Mouse (Mus musculus): ENCODE results near the gene Gbp2. TPM values are rescaled to one million over a fixed set of nuclear protein-coding genes. Genes with fewer than 3 reads are reported as not detected.
"Not testable (repeated sequence)": the region's sequence is repeated elsewhere in the genome, so short reads cannot be mapped to it uniquely, and the experiment has no call there.

Gene Gbp2
- polyA plus RNA-seq, 1 experiment from 2014 or later: 0.42 TPM

DNA sequence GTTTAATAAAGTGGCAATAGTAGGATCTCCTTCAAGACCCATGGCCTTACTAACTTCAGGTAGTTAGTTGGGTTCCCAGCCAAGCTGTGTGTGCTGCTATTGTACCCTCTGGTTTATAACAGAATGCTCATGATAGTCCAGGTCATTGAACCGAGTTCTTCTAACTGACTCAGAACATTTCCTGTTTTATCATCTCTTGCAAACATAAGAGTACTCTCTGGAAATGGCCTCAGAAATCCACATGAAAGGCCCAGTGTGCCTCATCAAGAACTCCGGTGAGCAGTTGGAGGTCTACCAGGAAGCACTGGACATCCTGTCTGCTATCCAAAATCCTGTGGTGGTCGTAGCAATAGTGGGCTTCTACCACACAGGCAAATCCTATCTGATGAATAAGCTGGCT lies 22.5 kb upstream of the Gbp2 start:
- Histone ChIP-seq H3K4me2 (ENCODE audit: low read length) (no peak overlapping the region), H3K27me3 (replicated peaks; ENCODE audit: control insufficient read depth, insufficient read depth, low read length) (no peaks in the 10 kb centered on the region), H3K36me3 (ENCODE audit: control insufficient read depth, insufficient read depth) (no peaks in the 10 kb centered on the region), H3K4me3 (replicated peaks; ENCODE audit: low read length) (no peak overlapping the region), H3K27ac (ENCODE audit: low read length) (no peak overlapping the region), H3K4me1 (replicated peaks; ENCODE audit: control insufficient read depth, insufficient read depth, low read length) (no peaks in the 10 kb centered on the region), H3K9ac (replicated peaks; ENCODE audit: low read depth, low read length) (no peak overlapping the region), H3K9me3 (ENCODE audit: control insufficient read depth, low read length) (no peaks in the 10 kb centered on the region)
- WGBS: 82% methylated on average over 3 of the region's 3 CpGs
- no peak for ATAC-seq

- H3K9ac ChIP-seq (replicated peaks; ENCODE audit: low read depth, low read length): no peak overlapping the region
- no peak overlapping the region for H3K4me2 ChIP-seq (ENCODE audit: low read length)
- no peak for ATAC-seq
- H3K36me3 ChIP-seq (ENCODE audit: control insufficient read depth, insufficient read depth): no peaks in the 10 kb centered on the region
- H3K4me3 ChIP-seq (replicated peaks; ENCODE audit: low read length): no peak overlapping the region
- no peaks in the 10 kb centered on the region for H3K27me3 ChIP-seq (replicated peaks; ENCODE audit: control insufficient read depth, insufficient read depth, low read length)
- H3K27ac ChIP-seq (ENCODE audit: low read length): no peak overlapping the region
- H3K4me1 ChIP-seq (replicated peaks; ENCODE audit: control insufficient read depth, insufficient read depth, low read length): no peaks in the 10 kb centered on the region
- no peaks in the 10 kb centered on the region for H3K9me3 ChIP-seq (ENCODE audit: control insufficient read depth, low read length)
Measured at GRCm38 (mm10) chr3:142601675-142602074, 18.7 kb upstream of the Gbp2 start.

DNA sequence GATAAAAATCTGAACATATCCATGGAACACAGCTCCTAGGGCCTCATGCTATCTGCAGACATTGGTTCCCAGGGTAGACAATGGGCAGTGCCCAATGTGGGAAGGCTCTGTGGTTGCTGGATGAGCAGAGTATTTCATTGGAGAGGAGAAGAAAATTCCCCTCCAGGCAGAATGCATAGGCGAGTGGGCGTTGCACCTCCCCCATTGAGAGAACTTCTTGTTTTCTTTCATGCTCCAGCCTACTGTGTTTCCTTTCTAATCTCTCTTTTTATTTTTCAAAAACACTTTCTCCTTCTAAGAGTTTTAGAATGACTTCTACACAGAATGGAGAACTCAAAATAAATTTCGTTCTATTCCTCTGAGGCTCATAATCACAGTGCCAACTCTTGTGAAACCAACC lies 1.7 kb upstream of the Gbp2 start:
- Histone ChIP-seq H3K4me1 (replicated peaks; ENCODE audit: control insufficient read depth, insufficient read depth, low read length) (no peaks in the 10 kb centered on the region), H3K36me3 (ENCODE audit: control insufficient read depth, insufficient read depth) (no peaks in the 10 kb centered on the region), H3K4me2 (ENCODE audit: low read length) (no peak overlapping the region), H3K9me3 (ENCODE audit: control insufficient read depth, low read length) (no peaks in the 10 kb centered on the region), H3K4me3 (replicated peaks; ENCODE audit: low read length) (no peak overlapping the region), H3K9ac (replicated peaks; ENCODE audit: low read depth, low read length) (no peak overlapping the region), H3K27me3 (replicated peaks; ENCODE audit: control insufficient read depth, insufficient read depth, low read length) (no peaks in the 10 kb centered on the region), H3K27ac (ENCODE audit: low read length) (no peak overlapping the region)
- ATAC-seq: no peak
- WGBS: 75% methylated on average over 3 of the region's 3 CpGs

DNA sequence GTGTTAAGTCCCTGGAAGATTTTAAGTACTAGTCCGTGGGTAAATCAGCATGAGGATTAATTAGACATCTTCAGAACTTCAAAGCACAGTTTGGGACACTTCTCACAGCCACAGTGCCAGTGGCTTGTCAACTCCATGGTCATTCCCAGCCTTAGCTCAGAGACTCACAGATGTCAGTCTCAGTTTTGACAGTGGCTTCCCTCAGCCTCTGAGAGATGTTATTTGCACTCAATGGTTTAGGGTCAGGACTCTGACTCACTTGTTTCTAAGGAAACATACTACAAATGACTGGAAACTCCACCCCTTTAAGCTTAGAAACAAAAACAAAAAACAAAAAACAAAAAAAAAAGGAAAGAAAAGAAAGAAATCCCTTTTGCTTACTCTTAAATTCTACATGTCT lies 796 bp upstream of the Gbp2 start:
- H3K36me3 ChIP-seq (ENCODE audit: control insufficient read depth, insufficient read depth): no peaks in the 10 kb centered on the region
- no peak overlapping the region for H3K4me3 ChIP-seq (replicated peaks; ENCODE audit: low read length)
- 0% methylated on average over 1 of the region's 1 CpGs for WGBS
- no peaks in the 10 kb centered on the region for H3K27me3 ChIP-seq (replicated peaks; ENCODE audit: control insufficient read depth, insufficient read depth, low read length)
- ATAC-seq: no peak
- no peaks in the 10 kb centered on the region for H3K4me1 ChIP-seq (replicated peaks; ENCODE audit: control insufficient read depth, insufficient read depth, low read length)
- no peak overlapping the region for H3K4me2 ChIP-seq (ENCODE audit: low read length)
- H3K9me3 ChIP-seq (ENCODE audit: control insufficient read depth, low read length): no peaks in the 10 kb centered on the region
- H3K27ac ChIP-seq (ENCODE audit: low read length): no peak overlapping the region
- H3K9ac ChIP-seq (replicated peaks; ENCODE audit: low read depth, low read length): no peak overlapping the region

DNA sequence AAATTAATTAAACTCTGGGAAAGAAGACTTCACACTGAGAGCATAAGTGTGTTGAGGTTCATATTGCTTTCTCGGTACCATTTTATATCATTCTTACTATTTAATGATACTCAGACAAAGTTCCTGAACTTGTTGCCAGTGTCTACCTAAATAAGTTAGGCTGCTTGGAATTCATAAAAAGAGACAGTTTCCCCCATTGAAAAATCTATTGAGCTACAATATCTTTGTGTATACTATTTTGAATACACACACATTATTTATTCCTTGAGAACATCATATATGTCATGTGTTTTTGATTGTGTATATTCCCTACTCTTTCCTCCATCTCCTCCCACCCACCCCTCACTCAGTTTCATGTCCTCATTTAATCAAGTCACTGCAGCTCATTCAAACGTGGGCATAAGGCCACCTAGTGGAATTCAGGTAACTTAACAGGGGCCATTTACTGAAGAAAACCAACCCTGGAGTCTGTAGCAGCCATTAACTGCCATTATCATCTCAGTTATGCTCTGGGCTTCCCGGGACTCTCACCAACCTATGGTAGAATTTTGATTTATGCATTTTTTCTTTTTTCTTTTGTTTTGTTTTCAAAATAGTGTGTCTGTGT lies 657 bp downstream of the Gbp2 start:
- no peak overlapping the region for H3K4me2 ChIP-seq (ENCODE audit: low read length)
- WGBS: 56% methylated on average over 3 of the region's 3 CpGs

DNA sequence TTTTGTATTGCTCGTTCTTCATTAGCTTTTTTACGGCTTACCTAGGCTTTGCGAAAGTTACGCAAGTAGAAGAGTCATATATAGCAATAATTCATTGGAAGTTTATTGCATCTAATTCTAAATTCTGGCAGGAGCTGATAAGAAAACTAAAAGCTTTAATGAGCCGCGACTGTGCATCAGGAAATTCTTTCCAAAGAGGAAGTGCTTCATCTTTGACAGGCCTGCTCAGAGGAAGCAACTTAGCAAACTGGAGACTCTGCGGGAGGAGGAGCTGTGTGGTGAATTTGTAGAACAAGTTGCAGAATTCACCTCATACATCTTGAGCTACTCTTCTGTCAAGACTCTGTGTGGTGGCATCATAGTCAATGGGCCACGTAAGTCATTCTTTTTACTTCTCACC lies 10.0 kb downstream of the Gbp2 start:
- H3K4me3 ChIP-seq (replicated peaks; ENCODE audit: low read length): no peak overlapping the region
- no peak overlapping the region for H3K4me2 ChIP-seq (ENCODE audit: low read length)
- H3K36me3 ChIP-seq (ENCODE audit: control insufficient read depth, insufficient read depth): no peaks in the 10 kb centered on the region
- no peak for ATAC-seq
- 95% methylated on average over 8 of the region's 8 CpGs for WGBS
- no peak overlapping the region for H3K9ac ChIP-seq (replicated peaks; ENCODE audit: low read depth, low read length)
- H3K4me1 ChIP-seq (replicated peaks; ENCODE audit: control insufficient read depth, insufficient read depth, low read length): no peaks in the 10 kb centered on the region
- H3K27ac ChIP-seq (ENCODE audit: low read length): no peak overlapping the region
- no peaks in the 10 kb centered on the region for H3K27me3 ChIP-seq (replicated peaks; ENCODE audit: control insufficient read depth, insufficient read depth, low read length)
- H3K9me3 ChIP-seq (ENCODE audit: control insufficient read depth, low read length): no peaks in the 10 kb centered on the region

More for the DNA sequence above, 657 bp downstream of the Gbp2 start:
- Histone ChIP-seq H3K36me3 (ENCODE audit: control insufficient read depth, insufficient read depth) (no peaks in the 10 kb centered on the region), H3K9me3 (ENCODE audit: control insufficient read depth, low read length) (no peaks in the 10 kb centered on the region), H3K27me3 (replicated peaks; ENCODE audit: control insufficient read depth, insufficient read depth, low read length) (no peaks in the 10 kb centered on the region), H3K4me3 (replicated peaks; ENCODE audit: low read length) (no peak overlapping the region), H3K4me1 (replicated peaks; ENCODE audit: control insufficient read depth, insufficient read depth, low read length) (no peaks in the 10 kb centered on the region), H3K9ac (replicated peaks; ENCODE audit: low read depth, low read length) (no peak overlapping the region), H3K27ac (ENCODE audit: low read length) (no peak overlapping the region)
- no peak for ATAC-seq

DNA sequence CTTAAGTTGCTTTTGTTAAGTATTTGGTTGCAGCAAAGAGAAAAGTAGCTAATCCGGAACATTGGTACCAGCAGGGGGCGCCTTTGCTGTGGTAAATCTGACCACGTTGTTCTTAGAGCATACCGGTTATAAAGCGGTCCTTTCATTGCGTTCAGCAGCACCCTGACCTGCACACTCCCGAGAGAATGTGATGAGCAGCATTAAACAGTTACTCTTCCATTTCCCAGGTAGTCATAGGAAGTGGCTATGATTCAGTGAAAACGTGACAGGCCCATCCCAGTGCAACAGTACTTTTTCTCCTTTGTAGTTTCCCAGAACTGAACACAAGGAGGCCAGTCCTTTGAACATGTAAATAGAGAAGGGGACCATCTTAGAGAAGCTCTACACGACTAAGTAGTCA lies 19.8 kb downstream of the Gbp2 start:
- no peak for ATAC-seq
- Histone ChIP-seq H3K4me1 (replicated peaks; ENCODE audit: control insufficient read depth, insufficient read depth, low read length) (no peaks in the 10 kb centered on the region), H3K4me2 (ENCODE audit: low read length) (no peak overlapping the region; the same call in 1 of the 2 replicates), H3K27ac (ENCODE audit: low read length) (no peak overlapping the region), H3K9ac (replicated peaks; ENCODE audit: low read depth, low read length) (no peak overlapping the region), H3K9me3 (ENCODE audit: control insufficient read depth, low read length) (no peaks in the 10 kb centered on the region), H3K36me3 (ENCODE audit: control insufficient read depth, insufficient read depth) (no peaks in the 10 kb centered on the region), H3K27me3 (replicated peaks; ENCODE audit: control insufficient read depth, insufficient read depth, low read length) (no peaks in the 10 kb centered on the region), H3K4me3 (replicated peaks; ENCODE audit: low read length) (no peak overlapping the region)
- WGBS: 7% methylated on average over 9 of the region's 9 CpGs

DNA sequence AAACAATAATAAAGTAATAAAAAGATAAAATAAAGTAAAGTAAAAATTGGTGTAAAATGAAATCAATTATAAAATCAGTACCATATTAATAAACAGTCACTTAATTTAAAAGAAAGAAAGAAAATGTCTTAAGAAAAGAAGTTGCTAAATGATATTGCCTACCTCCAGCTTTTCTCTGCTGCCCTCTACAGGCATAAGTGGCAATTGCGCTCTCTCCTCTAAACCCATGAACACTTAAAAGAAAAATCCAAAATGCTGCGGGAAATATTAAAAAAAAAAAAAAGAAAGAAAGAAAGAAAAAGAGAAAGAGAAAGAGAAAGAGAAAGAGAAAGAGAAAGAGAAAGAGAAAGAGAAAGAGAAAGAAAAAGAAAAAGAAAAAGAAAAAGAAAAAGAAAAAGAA lies 25.5 kb downstream of the Gbp2 start:
- ATAC-seq; H3K9ac ChIP-seq (replicated peaks; ENCODE audit: low read depth, low read length); H3K4me2 ChIP-seq (ENCODE audit: low read length); H3K9me3 ChIP-seq (ENCODE audit: control insufficient read depth, low read length); H3K27me3 ChIP-seq (replicated peaks; ENCODE audit: control insufficient read depth, insufficient read depth, low read length); H3K27ac ChIP-seq (ENCODE audit: low read length); H3K4me1 ChIP-seq (replicated peaks; ENCODE audit: control insufficient read depth, insufficient read depth, low read length); H3K36me3 ChIP-seq (ENCODE audit: control insufficient read depth, insufficient read depth); H3K4me3 ChIP-seq (replicated peaks; ENCODE audit: low read length): not testable (repeated sequence)
- 10% methylated on average over 2 of the region's 2 CpGs for WGBS

- H3K36me3 ChIP-seq (ENCODE audit: control insufficient read depth, insufficient read depth); H3K9me3 ChIP-seq (ENCODE audit: control insufficient read depth, low read length); H3K9ac ChIP-seq (replicated peaks; ENCODE audit: low read depth, low read length); H3K4me3 ChIP-seq (replicated peaks; ENCODE audit: low read length); ATAC-seq; H3K27me3 ChIP-seq (replicated peaks; ENCODE audit: control insufficient read depth, insufficient read depth, low read length); H3K27ac ChIP-seq (ENCODE audit: low read length); H3K4me1 ChIP-seq (replicated peaks; ENCODE audit: control insufficient read depth, insufficient read depth, low read length); H3K4me2 ChIP-seq (ENCODE audit: low read length): not testable (repeated sequence)
- 69% methylated on average over 7 of the region's 7 CpGs for WGBS
Measured at GRCm38 (mm10) chr3:142647836-142648235, 27.4 kb downstream of the Gbp2 start.

DNA sequence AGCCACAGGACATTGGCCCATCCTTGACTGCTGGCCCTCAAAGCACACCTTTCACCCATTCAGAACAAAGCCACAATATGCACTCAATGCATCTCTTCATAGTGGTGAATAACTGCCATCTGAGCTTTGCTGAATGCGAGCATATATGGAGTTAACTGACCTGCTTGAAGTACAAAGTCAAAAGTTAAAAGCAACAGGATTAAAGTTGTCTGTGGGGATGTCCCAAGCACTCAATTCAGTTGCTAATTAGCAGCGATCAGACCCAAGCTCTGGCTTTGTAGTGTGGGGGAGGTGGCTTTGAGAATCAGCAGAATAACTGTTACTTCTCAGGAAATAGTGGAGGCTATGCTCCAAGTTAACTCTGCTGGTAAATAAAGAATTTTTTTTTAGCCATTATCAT lies 29.8 kb downstream of the Gbp2 start:
- Histone ChIP-seq H3K4me2 (ENCODE audit: low read length) (no peak overlapping the region), H3K9me3 (ENCODE audit: control insufficient read depth, low read length) (no peaks in the 10 kb centered on the region), H3K4me1 (replicated peaks; ENCODE audit: control insufficient read depth, insufficient read depth, low read length) (no peaks in the 10 kb centered on the region), H3K4me3 (replicated peaks; ENCODE audit: low read length) (no peak overlapping the region), H3K27ac (ENCODE audit: low read length) (no peak overlapping the region), H3K36me3 (ENCODE audit: control insufficient read depth, insufficient read depth) (no peaks in the 10 kb centered on the region), H3K27me3 (replicated peaks; ENCODE audit: control insufficient read depth, insufficient read depth, low read length) (no peaks in the 10 kb centered on the region), H3K9ac (replicated peaks; ENCODE audit: low read depth, low read length) (no peak overlapping the region)
- WGBS: 25% methylated on average over 2 of the region's 2 CpGs
- no peak for ATAC-seq
